Mouse (Mus musculus) olfactory bulb, adult 2 months (tissue): Measurements from ENCODE around the gene Ssbp4. TPM values are rescaled to one million over a fixed set of nuclear protein-coding genes. Genes with fewer than 3 reads are reported as not detected.

ENCODE experiments used
- H3K27ac ChIP-seq: fragments of 200-500 bp; 2 replicates; pipeline ENCODE4 v1.5.1; 2012; ENCODE audit warnings: low read depth, low read length; ENCODE audit not compliant: insufficient read depth
- H3K4me1 ChIP-seq: fragments of 200-500 bp; 2 replicates; pipeline ENCODE4 v1.6.1; 2012; ENCODE audit warnings: low read length; ENCODE audit not compliant: control insufficient read depth, insufficient read depth
- H3K4me3 ChIP-seq: fragments of 200-500 bp; 2 replicates; pipeline ENCODE4 v1.5.1; 2012; ENCODE audit warnings: mild to moderate bottlenecking, low read depth, low read length, moderate library complexity; ENCODE audit not compliant: insufficient read depth
- CTCF ChIP-seq: fragments of 200-500 bp; IDR thresholded peaks from 2 replicates; pipeline ENCODE4 v1.5.1; 2012; ENCODE audit warnings: low read depth, mild to moderate bottlenecking, low read length, moderate library complexity; ENCODE audit not compliant: insufficient read depth
- POLR2A ChIP-seq: fragments of 200-500 bp; IDR thresholded peaks from 2 replicates; pipeline ENCODE4 v1.6.1; 2012; ENCODE audit warnings: mild to moderate bottlenecking, low read depth, low read length, moderate library complexity; ENCODE audit not compliant: insufficient read depth
- WGBS: fragments of 180-500 bp; shearing (Covaris S2); methylation state at CpG from one replicate; pipeline ENCODE4 v1.1.7; 2018; 5-methylcytosine and 5-hydroxymethylcytosine counted together
- polyA plus RNA-seq: library from polyadenylated mRNA; stranded (reverse); fragments of >200 nt; gene quantifications from 2 replicates; pipeline ENCODE4 v1.2.4, GENCODE M21; 2012; ENCODE audit warnings: low replicate concordance; ENCODE audit not compliant: missing spikeins, insufficient read depth, insufficient read length

Ssbp4 gene
- polyA plus RNA-seq = not detected in 2 replicates

GRCm38 (mm10) chr8:70608749-70609367 is at the start of gene Ssbp4:
Ssbp4 (minus strand) TSS chr8:70608872.
- H3K27ac ChIP-seq = peak within 1 kb of the TSS; percentile 93
- peak within 1 kb of the TSS; percentile 87 for H3K4me3 ChIP-seq
- WGBS = 5% methylated on average over 26 of the region's 26 CpGs
- peaks cover 72% of the 10 kb centered on the region for H3K4me1 ChIP-seq
- TF ChIP-seq POLR2A (no peak), CTCF (no peak)

- Histone ChIP-seq H3K4me1 (peaks cover 18% of the 10 kb centered on the region), H3K27ac (no peak overlapping the region), H3K4me3 (no peak overlapping the region)
- TF ChIP-seq CTCF (no peak), POLR2A (no peak)
- 87% methylated on average over 2 of the region's 2 CpGs for WGBS
Observed at GRCm38 (mm10) chr8:70657739-70658138, 49.1 kb upstream of the Ssbp4 start.

- WGBS = 96% methylated on average over 3 of the region's 3 CpGs
- no peak for TF ChIP-seq POLR2A
- TF ChIP-seq CTCF = no peak
- Histone ChIP-seq H3K4me3 (no peak overlapping the region), H3K27ac (no peak overlapping the region), H3K4me1 (peaks cover 18% of the 10 kb centered on the region)
Observed at GRCm38 (mm10) chr8:70657214-70657613, 48.5 kb upstream of the Ssbp4 start.

- H3K27ac ChIP-seq = no peak overlapping the region
- 46% methylated on average over 13 of the region's 13 CpGs for WGBS
Observed at GRCm38 (mm10) chr8:70656193-70656790, 47.6 kb upstream of the Ssbp4 start.

GRCm38 (mm10) chr8:70655469-70655868 is 46.8 kb upstream of the Ssbp4 start:
- Histone ChIP-seq H3K27ac (no peak overlapping the region), H3K4me1 (peaks cover 17% of the 10 kb centered on the region), H3K4me3 (no peak overlapping the region)
- 71% methylated on average over 2 of the region's 2 CpGs for WGBS
- no peak for TF ChIP-seq POLR2A
- TF ChIP-seq CTCF = no peak

More at GRCm38 (mm10) chr8:70656193-70656790, 47.6 kb upstream of the Ssbp4 start:
- TF ChIP-seq POLR2A = no peak
- no peak for TF ChIP-seq CTCF
- no peak overlapping the region for H3K4me3 ChIP-seq
- H3K4me1 ChIP-seq = peaks cover 18% of the 10 kb centered on the region

GRCm38 (mm10) chr8:70654121-70654520 is 45.4 kb upstream of the Ssbp4 start:
- Histone ChIP-seq H3K27ac (no peak overlapping the region), H3K4me1 (peaks cover 12% of the 10 kb centered on the region), H3K4me3 (no peak overlapping the region)
- TF ChIP-seq CTCF = no peak
- no peak for TF ChIP-seq POLR2A
- WGBS = 58% methylated on average over 1 of the region's 1 CpGs

- H3K4me3 ChIP-seq = no peak overlapping the region
- 52% methylated on average over 2 of the region's 2 CpGs for WGBS
- TF ChIP-seq POLR2A = no peak
- no peak for TF ChIP-seq CTCF
- no peak overlapping the region for H3K27ac ChIP-seq
- H3K4me1 ChIP-seq = peaks cover 9% of the 10 kb centered on the region
Observed at GRCm38 (mm10) chr8:70653226-70653625, 44.6 kb upstream of the Ssbp4 start.

- Histone ChIP-seq H3K4me1 (peaks cover 5% of the 10 kb centered on the region), H3K27ac (no peak overlapping the region), H3K4me3 (no peak overlapping the region)
- WGBS = 95% methylated on average over 17 of the region's 17 CpGs
- TF ChIP-seq CTCF (no peak), POLR2A (no peak)
Observed at GRCm38 (mm10) chr8:70650351-70650750, 41.7 kb upstream of the Ssbp4 start.

GRCm38 (mm10) chr8:70649324-70649723 is 40.7 kb upstream of the Ssbp4 start:
- Histone ChIP-seq H3K27ac (peak overlapping the region; percentile 1; the same call in 1 of the 2 replicates), H3K4me3 (no peak overlapping the region), H3K4me1 (peaks cover 5% of the 10 kb centered on the region)
- TF ChIP-seq CTCF (no peak), POLR2A (no peak)
- WGBS = 45% methylated on average over 4 of the region's 4 CpGs
